Mouse (Mus musculus): ENCODE measurements around the gene Cyp1b1.

Cyp1b1 gene

GRCm38 (mm10) chr17:79714931-79715637 lies at the start of gene Cyp1b1:
Gene Cyp1b1 (minus strand): TSS chr17:79715061.
- DNase-seq (ENCODE audit: low read depth, low spot score) = no peak

- no peak for DNase-seq (ENCODE audit: low read depth, low spot score)
Observed at GRCm38 (mm10) chr17:79761841-79762240, 47.0 kb upstream of the Cyp1b1 start.

- no peak for DNase-seq (ENCODE audit: low read depth, low spot score)
Observed at GRCm38 (mm10) chr17:79753831-79754230, 39.0 kb upstream of the Cyp1b1 start.

DNA sequence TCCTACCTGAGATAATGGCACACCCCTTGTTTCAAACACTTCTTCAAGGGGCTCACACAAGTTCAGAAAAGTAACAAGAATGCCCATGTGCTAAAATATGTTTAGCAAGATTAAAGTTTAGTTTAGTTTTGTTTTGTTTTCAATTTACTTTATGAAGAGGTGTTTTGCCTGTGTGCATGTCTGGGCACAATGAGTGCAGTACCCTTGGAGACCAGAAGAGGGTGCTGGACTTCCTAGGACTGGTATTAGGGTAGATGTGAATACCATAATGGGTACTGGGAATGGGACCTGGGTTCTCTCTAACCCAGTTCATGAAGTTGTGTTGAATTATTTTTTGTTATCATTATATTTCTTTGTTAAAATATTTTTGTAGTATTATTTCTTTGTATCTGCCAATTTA lies 38.0 kb upstream of the Cyp1b1 start:
- no peak for DNase-seq (ENCODE audit: low read depth, low spot score)

DNA sequence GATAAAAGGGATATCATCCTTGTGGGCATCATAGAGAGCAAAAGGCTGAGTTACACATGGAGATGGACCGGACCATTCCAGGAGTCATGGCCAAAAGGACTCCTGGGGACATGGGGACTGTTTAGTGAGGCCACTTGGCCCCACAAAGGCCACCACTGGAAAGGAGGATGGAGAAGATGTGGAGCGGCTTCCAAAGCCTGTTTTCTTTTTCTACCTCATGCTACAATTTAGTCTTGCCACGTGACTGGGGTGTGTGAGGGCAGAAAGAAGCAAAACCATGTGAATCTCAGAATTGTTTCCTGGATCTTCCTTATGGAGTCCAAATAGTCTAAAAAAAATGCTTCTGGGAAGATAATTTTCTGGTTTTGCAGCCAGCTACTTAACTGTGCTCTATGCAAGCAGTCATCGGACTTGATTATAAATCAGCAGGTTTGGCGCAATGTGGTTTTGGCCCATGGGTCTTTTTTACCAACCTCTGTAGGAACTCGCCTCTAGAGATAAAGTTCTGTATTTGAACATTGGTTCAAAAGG lies 36.9 kb upstream of the Cyp1b1 start:
- DNase-seq (ENCODE audit: low read depth, low spot score) = no peak

GRCm38 (mm10) chr17:79749647-79750046 lies 34.8 kb upstream of the Cyp1b1 start:
- no peak for DNase-seq (ENCODE audit: low read depth, low spot score)

DNA sequence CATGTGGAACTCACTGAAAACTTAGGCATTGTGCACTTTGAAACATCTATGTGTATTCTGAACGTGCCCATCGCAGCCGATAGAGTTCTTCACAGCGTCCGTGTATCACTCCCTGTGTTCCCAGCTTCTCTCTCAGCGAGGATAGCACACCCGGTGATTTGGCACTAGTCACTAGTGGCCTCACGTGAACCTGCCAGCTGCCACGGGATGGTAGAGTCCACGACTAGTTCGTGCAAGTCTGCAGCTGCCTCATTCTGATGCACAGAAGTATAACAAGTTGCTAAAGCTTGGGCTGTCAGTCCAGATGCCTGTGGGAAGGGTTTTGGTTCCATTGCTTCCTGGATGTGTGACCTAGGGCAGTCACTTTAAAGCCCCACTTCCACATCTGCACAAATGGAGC lies 32.1 kb upstream of the Cyp1b1 start:
- DNase-seq (ENCODE audit: low read depth, low spot score) = no peak

DNA sequence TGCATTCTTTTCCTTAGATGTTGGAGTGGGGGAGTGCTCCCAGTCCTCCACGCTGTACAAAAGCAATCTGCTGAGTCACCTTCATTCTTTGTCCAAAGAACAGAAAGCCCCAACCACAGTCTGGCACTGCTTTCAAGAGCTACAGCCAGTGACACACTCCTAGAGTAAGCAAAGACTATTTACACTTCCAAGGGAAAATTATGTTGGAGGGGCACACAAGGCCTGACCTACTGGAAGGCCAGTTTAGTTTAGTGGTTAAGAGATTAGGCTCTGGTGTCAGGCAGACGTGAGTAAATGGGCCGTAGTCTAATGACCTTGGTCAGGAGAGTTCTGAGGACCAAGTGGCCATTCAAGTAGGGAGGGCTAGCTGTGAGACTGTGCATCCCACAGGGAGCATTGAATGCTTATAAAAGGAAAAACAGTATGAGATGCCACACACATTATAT lies 31.3 kb upstream of the Cyp1b1 start:
- DNase-seq (ENCODE audit: low read depth, low spot score) = no peak

DNA sequence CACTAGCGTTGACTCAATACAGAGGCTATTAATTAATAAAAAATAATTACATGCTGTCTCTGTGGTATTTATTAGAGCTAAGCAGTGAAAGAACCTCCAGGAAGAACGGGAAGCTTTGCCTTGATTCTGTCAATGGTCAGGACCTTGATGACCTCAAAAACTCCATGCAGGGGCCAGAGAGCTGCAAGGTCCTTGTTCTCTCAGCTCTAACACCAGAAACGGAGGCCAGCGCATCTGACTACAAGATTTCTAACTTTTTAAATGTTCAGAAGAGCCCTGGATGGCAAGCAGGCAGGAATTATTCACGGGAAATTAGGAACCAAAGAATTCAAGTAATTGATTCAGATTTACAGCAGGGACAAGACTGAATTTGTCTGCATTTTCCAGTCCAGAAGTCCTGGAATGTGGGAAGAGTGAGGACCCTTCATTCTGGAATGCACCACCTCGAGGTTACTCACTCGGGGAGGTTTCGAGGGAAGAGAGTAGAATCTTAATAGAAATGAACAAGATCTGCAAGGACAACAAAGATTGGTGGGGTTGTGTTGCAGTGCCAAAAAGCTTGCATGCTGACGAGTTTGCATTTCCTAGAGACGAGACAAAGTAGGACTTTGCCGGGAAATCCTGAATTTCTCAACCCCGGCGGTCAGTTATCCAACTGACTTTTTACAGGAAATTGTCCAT lies 30.3 kb upstream of the Cyp1b1 start:
- DNase-seq (ENCODE audit: low read depth, low spot score) = no peak

DNA sequence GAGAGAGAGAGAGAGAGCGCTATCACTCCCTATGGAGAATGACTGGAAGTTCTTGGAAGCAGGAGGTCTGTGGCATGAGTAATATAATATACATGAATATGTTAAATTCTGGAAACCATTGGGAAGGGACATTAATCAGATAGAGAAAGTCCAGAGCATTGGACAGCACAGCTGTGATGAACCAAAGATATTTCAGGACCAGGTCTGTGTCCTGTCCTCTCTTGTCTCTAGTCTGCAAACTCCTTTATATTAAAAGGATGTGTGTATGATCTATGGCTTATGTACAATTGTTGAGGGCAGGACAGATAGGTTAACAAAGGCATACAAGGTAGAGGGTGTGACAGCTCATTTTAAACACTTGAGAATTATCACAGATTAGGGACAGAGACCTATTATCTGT lies 28.6 kb upstream of the Cyp1b1 start:
- no peak for DNase-seq (ENCODE audit: low read depth, low spot score)

GRCm38 (mm10) chr17:79742635-79743034 lies 27.8 kb upstream of the Cyp1b1 start:
- DNase-seq (ENCODE audit: low read depth, low spot score) = no peak

DNA sequence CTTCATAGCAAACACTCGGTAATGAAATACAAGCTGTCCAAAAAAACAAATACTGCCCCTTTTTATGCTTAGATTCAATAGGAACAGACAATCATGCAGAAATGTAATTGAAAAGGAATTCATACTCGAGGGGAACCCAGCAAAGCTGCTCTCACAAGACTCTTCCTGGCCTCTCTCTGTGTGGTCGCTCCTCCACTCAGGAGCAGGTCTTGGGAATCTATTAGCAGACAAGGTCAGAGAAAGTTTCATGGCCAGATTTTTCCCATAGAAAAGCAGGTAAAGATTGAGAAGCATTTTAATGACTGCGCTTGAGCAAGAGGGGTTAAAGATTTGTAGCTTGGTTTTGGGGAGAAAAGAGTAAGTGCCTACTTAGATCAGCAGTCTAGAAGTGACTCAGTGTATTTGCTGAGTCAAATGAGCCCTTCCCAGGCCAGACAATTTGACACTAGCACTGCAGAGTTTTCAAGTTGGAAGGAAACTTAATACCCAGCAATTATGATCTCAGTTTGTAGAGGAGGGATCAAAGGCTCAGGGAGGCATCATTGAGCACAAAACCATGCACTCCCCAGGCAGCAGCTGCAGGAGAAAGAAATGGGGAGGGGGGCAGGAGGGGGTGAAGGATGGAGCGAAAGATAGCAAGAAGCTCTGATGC lies 24.1 kb upstream of the Cyp1b1 start:
- no peak for DNase-seq (ENCODE audit: low read depth, low spot score)

DNA sequence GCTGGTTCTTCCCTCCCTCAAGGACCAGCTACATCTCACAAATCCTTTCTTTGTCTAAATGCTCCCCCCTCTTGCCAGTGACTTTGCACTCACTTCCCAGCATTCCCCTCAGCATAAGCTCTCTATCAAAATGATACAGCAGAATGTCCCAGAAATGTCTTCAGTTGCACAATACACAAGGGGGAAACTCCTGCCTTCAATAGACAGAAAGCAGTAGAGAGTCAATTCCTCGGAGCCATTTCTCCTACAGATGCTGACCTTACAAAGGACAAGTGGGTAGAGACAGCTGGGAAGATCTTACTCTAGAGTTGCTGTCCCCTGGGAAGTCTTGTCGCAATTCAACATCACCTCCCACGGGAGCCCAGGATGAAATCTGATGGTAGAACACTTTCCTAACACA lies 22.7 kb upstream of the Cyp1b1 start:
- DNase-seq (ENCODE audit: low read depth, low spot score) = no peak

DNA sequence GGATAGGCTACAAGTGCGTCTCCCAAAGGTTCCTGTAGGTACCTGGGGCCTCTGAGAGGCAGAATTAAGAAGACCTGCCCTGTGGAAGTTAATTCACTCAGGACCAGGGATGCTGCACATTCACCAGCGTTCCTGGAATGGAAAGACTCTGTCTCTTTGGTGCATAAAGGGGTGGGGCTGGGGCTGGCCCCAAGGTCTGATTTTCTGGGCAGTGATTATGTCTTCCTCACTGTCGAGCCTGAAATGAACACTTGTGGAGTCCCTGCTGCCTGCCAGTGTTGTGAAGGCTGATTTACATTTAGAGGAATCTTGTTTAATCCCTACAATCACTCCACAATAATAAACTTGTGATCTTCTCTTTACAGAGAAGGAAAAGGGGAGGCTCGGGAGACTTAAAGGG lies 18.2 kb upstream of the Cyp1b1 start:
- no peak for DNase-seq (ENCODE audit: low read depth, low spot score)

- DNase-seq (ENCODE audit: low read depth, low spot score) = no peak
Observed at GRCm38 (mm10) chr17:79730988-79731387, 16.1 kb upstream of the Cyp1b1 start.

GRCm38 (mm10) chr17:79728585-79729503 lies 14.0 kb upstream of the Cyp1b1 start:
- DNase-seq (ENCODE audit: low read depth, low spot score) = no peak

- no peak for DNase-seq (ENCODE audit: low read depth, low spot score)
Observed at GRCm38 (mm10) chr17:79728053-79728584, 13.3 kb upstream of the Cyp1b1 start.

DNA sequence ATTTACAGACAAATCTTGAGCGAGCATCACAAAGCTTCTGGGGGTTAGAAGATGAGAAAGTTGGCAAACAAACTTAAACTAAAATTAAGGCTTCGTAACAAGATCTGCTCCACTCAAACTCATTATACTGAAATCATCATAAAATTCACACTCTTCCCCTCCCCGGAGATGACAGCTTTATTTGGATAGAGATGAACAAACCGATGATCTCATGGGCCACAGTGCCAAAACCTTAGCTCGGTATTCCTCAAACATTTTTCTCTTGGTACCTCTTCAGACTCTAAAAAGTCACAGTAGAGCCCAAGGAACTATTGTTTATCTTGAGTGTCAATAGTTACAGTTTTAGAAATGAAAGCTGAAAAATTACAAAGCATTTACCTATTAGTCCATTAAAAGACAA lies 11.8 kb upstream of the Cyp1b1 start:
- DNase-seq (ENCODE audit: low read depth, low spot score) = no peak

DNA sequence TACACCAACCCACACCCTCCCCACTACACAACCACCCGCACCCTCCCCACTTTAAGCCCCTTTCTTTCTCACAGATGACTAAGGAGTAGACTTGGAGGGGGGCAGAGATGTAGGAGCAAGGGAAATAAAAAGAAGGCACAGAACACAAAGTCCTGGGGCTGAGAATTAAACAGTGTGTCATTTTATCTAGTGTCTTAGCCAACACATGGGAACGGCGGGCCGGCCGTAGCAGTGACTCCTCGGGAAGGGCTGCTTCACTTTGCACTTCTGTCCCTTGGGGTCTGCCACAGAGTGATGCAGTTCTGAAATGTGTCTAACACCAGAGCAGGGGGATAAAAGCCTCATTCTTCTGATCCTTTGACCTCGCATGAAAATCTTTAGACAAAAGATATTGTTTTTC lies 5.8 kb upstream of the Cyp1b1 start:
- DNase-seq (ENCODE audit: low read depth, low spot score) = no peak

- no peak for DNase-seq (ENCODE audit: low read depth, low spot score)
Observed at GRCm38 (mm10) chr17:79715649-79716143, 835 bp upstream of the Cyp1b1 start.

DNA sequence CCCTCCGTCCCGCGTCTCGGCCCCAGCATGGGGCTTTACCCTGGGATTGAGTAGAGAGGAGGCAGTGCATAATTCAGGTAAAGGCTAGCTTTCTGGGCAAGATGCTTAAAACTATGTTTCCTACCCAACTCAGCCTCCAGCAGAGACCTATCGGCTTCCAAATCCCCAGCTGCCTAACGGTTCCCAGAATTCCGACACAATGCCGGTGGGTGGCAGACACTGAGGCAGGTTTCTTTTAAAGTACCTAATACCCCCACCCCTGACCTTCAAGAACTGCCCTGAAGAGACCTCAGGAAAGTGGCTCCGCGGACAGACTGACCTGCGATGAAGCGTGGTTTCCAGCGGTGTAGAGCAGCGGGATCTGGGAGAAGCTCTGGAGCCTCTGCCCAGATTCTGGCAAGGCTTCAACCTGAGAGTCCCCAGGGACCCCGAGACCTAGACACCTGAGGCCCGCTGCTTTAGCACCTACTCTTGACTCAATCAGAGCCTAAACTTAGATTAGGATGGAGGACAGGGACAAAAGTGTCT lies 429 bp downstream of the Cyp1b1 start:
- DNase-seq (ENCODE audit: low read depth, low spot score) = no peak

All from c-Kit-negative CD71-positive TER-119-positive erythroid progenitor cells, embryonic 14.5 days (primary cell).